Mouse (Mus musculus): ENCODE results near the gene Mthfr. TPM values are rescaled to one million over a fixed set of nuclear protein-coding genes. Genes with fewer than 3 reads are reported as not detected.
"Not testable (repeated sequence)": the region's sequence is repeated elsewhere in the genome, so short reads cannot be mapped to it uniquely, and the experiment has no call there.

Gene Mthfr
- polyA plus RNA-seq, 1 experiment, result 19.7 TPM

DNA sequence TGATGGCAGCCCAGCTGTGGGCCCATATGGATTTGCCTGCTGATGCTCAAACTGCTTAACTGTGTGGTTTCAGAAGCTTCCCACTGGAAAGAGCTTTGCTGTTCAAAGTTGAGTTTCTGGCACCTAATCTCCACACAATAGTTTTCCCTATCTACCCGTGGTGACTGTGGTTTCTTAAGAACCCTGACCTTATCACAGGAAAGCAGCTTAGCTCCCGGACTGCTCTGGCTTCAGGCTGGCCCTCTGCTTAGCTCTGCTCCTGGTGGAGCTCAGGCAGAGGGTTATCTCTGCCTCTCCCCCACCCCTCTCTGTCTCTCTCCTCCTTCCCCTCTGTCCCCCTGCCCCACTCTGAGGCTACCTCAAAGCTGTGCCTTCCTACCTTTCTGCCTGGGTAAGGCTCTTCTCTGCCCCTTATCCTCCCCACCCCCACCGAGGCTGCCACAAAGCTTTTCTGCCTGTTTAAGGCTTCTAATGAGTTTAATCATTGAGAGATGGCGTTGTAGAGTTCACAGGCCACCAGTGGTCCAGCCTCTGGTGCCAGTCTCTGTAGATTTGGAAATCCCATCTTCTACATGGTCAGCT, 7.7 kb downstream of the Mthfr start:
- no peak for TF ChIP-seq POLR2A (IDR thresholded peaks at IDR 0.05; ENCODE audit: low read depth, low read length)
- TF ChIP-seq CTCF (IDR thresholded peaks at IDR 0.05; ENCODE audit: extremely low read depth, insufficient read depth, insufficient read length, insufficient replicate concordance), result no peak
- 60% methylated on average over 4 of the region's 4 CpGs for WGBS
- Histone ChIP-seq H3K27ac (ENCODE audit: insufficient read depth, low read length) (no peak overlapping the region), H3K27me3 (ENCODE audit: control insufficient read depth, insufficient read depth, low read length) (no peaks in the 10 kb centered on the region), H3K36me3 (ENCODE audit: control insufficient read depth, insufficient read depth, low read length) (peaks cover 12% of the 10 kb centered on the region), H3K4me1 (ENCODE audit: control insufficient read depth, insufficient read depth, insufficient read length) (peaks cover 4% of the 10 kb centered on the region; the same call in 1 of the 2 replicates), H3K4me3 (ENCODE audit: extremely low read depth, insufficient read depth, insufficient read length) (no peak overlapping the region)
- no peak for DNase-seq (ENCODE audit: low read depth in 1 of 2, low spot score in 2 of 2)

DNA sequence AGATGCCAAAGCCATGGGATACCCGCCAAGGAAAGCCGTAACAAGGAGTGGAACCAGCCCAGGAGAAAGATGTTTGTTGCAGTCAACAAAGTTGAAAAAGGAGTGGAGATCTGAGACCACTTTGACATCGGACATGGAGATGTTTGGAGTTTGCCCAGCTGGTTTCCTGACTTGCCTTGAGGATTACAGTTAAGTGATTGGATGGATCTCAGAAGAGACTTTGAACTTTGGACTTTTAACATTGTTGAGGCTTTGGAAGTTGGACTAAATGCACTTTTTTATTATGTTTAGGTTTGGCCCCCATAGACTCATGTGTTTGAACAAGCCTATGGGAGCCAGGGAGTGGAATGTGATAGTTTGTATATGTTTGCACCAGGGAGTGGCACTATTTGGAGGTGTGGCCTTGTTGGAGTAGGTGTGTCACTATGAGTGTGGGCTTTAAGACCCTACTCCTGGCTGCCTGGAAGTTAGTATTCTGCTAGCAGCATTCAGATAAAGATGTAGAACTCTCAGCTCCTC, 11.6 kb downstream of the Mthfr start:
- peaks cover 24% of the 10 kb centered on the region for H3K36me3 ChIP-seq (ENCODE audit: control insufficient read depth, insufficient read depth, low read length)
- not testable (repeated sequence) for DNase-seq (ENCODE audit: low read depth in 1 of 2, low spot score in 2 of 2); H3K4me3 ChIP-seq (ENCODE audit: extremely low read depth, insufficient read depth, insufficient read length); H3K27me3 ChIP-seq (ENCODE audit: control insufficient read depth, insufficient read depth, low read length); H3K27ac ChIP-seq (ENCODE audit: insufficient read depth, low read length); H3K4me1 ChIP-seq (ENCODE audit: control insufficient read depth, insufficient read depth, insufficient read length)
- 92% methylated on average over 3 of the region's 3 CpGs for WGBS

DNA sequence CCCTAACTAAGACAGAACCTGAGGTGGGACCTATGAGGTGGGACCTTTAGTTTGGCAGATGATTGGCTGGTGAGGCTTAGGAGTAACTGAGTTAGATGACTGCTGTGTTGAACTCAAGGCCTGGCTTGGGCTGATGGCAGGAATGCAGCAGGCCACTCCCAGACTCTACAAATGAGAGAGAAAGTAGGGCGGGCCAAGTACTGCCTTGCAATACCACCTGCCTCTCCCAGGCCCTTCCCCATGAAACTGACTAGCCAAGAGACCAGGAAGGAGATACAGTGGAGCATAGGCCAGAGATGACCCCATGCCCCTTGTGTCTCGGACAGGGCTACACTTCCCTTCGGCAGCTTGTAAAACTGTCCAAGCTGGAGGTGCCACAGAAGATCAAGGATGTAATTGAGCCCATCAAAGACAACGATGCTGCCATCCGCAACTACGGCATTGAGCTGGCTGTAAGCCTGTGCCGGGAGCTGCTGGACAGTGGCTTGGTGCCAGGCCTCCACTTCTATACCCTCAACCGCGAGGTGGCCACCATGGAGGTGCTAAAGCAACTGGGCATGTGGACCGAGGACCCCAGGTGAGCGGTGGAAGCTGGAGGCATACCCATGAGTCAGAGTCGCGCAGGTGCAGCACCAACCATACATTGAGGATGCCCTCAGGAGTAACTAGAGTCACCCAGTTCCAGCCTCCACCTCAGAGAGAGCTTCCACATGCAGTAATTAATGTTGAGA, 12.3 kb downstream of the Mthfr start:
- Histone ChIP-seq H3K4me1 (ENCODE audit: control insufficient read depth, insufficient read depth, insufficient read length) (no peaks in the 10 kb centered on the region), H3K36me3 (ENCODE audit: control insufficient read depth, insufficient read depth, low read length) (peaks cover 31% of the 10 kb centered on the region), H3K4me3 (ENCODE audit: extremely low read depth, insufficient read depth, insufficient read length) (no peak overlapping the region), H3K27ac (ENCODE audit: insufficient read depth, low read length) (no peak overlapping the region), H3K27me3 (ENCODE audit: control insufficient read depth, insufficient read depth, low read length) (no peaks in the 10 kb centered on the region)
- no peak for DNase-seq (ENCODE audit: low read depth in 1 of 2, low spot score in 2 of 2)
- TF ChIP-seq POLR2A (IDR thresholded peaks at IDR 0.05; ENCODE audit: low read depth, low read length), result no peak
- no peak for TF ChIP-seq CTCF (IDR thresholded peaks at IDR 0.05; ENCODE audit: extremely low read depth, insufficient read depth, insufficient read length, insufficient replicate concordance)
- 96% methylated on average over 13 of the region's 13 CpGs for WGBS

DNA sequence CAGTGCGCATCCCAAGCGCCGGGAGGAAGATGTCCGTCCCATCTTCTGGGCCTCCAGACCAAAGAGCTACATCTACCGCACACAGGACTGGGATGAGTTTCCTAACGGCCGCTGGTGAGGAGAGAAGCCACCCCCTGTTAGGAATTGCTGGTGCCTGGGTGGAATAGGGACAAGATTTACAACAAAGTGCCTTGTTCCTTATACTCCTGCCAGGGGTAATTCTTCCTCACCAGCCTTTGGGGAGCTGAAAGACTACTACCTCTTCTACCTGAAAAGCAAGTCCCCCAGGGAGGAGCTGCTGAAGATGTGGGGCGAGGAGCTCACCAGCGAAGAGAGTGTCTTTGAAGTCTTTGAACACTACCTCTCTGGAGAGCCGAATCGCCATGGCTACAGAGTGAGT, 13.0 kb downstream of the Mthfr start:
- TF ChIP-seq CTCF (IDR thresholded peaks at IDR 0.05; ENCODE audit: extremely low read depth, insufficient read depth, insufficient read length, insufficient replicate concordance) (no peak), POLR2A (IDR thresholded peaks at IDR 0.05; ENCODE audit: low read depth, low read length) (no peak)
- Histone ChIP-seq H3K4me1 (ENCODE audit: control insufficient read depth, insufficient read depth, insufficient read length) (no peaks in the 10 kb centered on the region), H3K27ac (ENCODE audit: insufficient read depth, low read length) (no peak overlapping the region), H3K36me3 (ENCODE audit: control insufficient read depth, insufficient read depth, low read length) (peaks cover 31% of the 10 kb centered on the region), H3K27me3 (ENCODE audit: control insufficient read depth, insufficient read depth, low read length) (no peaks in the 10 kb centered on the region), H3K4me3 (ENCODE audit: extremely low read depth, insufficient read depth, insufficient read length) (no peak overlapping the region)
- DNase-seq (ENCODE audit: low read depth in 1 of 2, low spot score in 2 of 2), result no peak
- 92% methylated on average over 11 of the region's 11 CpGs for WGBS

DNA sequence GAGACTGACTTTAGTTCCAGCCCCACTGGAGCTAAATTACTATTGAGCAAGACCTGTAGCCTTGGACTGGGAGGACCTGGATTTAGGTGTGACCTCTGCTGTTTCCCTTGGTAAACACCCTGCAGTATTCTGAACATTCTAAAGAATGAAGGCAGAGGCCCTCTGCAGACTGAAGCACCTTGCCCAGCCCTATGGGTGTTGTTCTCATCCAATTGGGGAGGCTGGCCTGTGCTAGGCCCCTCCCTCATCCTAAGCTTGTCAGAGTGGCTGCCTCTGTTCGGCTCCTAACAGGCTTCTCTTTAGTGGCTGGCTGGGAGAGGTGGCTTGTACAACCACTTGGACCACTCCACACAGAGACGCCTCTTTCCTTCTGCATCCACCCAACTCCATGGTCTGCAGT, 14.1 kb downstream of the Mthfr start:
- TF ChIP-seq CTCF (IDR thresholded peaks at IDR 0.05; ENCODE audit: extremely low read depth, insufficient read depth, insufficient read length, insufficient replicate concordance), result no peak
- TF ChIP-seq POLR2A (IDR thresholded peaks at IDR 0.05; ENCODE audit: low read depth, low read length), result no peak
- WGBS, result 96% methylated on average over 2 of the region's 2 CpGs
- Histone ChIP-seq H3K4me1 (ENCODE audit: control insufficient read depth, insufficient read depth, insufficient read length) (no peaks in the 10 kb centered on the region), H3K4me3 (ENCODE audit: extremely low read depth, insufficient read depth, insufficient read length) (no peak overlapping the region), H3K27me3 (ENCODE audit: control insufficient read depth, insufficient read depth, low read length) (no peaks in the 10 kb centered on the region), H3K36me3 (ENCODE audit: control insufficient read depth, insufficient read depth, low read length) (peaks cover 27% of the 10 kb centered on the region), H3K27ac (ENCODE audit: insufficient read depth, low read length) (no peak overlapping the region)
- no peak for DNase-seq (ENCODE audit: low read depth in 1 of 2, low spot score in 2 of 2)

DNA sequence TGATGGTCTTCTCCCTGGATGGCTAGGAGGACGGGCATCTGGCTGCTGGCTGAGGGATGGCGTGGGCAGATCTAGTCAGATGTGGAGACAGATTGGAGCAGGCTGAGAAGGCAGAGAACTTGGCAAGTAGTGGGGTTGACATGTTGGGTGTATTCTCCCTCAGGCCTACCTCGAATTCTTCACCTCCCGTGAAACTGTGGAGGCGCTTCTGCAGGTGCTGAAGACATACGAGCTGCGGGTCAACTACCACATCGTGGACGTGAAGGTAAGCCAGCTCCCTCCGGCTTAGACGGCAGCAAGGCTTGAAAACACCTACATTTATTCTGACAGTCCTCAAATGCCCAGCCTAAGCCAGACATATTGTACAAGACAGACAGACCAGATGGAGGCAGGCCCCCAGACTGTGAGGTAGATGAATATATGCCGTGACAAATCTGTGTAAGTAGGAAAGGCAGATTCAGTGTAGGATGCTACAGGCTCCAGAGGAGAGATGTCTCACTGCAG, 14.6 kb downstream of the Mthfr start:
- TF ChIP-seq CTCF (IDR thresholded peaks at IDR 0.05; ENCODE audit: extremely low read depth, insufficient read depth, insufficient read length, insufficient replicate concordance) (no peak), POLR2A (IDR thresholded peaks at IDR 0.05; ENCODE audit: low read depth, low read length) (no peak)
- DNase-seq (ENCODE audit: low read depth in 1 of 2, low spot score in 2 of 2), result no peak
- Histone ChIP-seq H3K27me3 (ENCODE audit: control insufficient read depth, insufficient read depth, low read length) (no peaks in the 10 kb centered on the region), H3K36me3 (ENCODE audit: control insufficient read depth, insufficient read depth, low read length) (peaks cover 23% of the 10 kb centered on the region), H3K4me3 (ENCODE audit: extremely low read depth, insufficient read depth, insufficient read length) (no peak overlapping the region), H3K27ac (ENCODE audit: insufficient read depth, low read length) (no peak overlapping the region), H3K4me1 (ENCODE audit: control insufficient read depth, insufficient read depth, insufficient read length) (no peaks in the 10 kb centered on the region)
- WGBS, result 96% methylated on average over 12 of the region's 12 CpGs
